Mouse (Mus musculus) intestine, embryonic 15.5 days (tissue): ENCODE data around the gene Kpna2. TPM values are rescaled to one million over a fixed set of nuclear protein-coding genes. Genes with fewer than 3 reads are reported as not detected.
"Not testable (repeated sequence)": the region's sequence is repeated elsewhere in the genome, so short reads cannot be mapped to it uniquely, and the experiment has no call there.

Experiments
- ATAC-seq: fragments of 200-750 bp; cut with Nextera tagmentation; 2 replicates; pipeline ENCODE4 v1.8.0; 2017; ENCODE audit warnings: moderate TSS enrichment, moderate library complexity
- H3K27ac ChIP-seq: fragments of 300-500 bp; sonication (generic); 2 replicates; pipeline ENCODE4 v1.5.1; 2015; ENCODE audit warnings: mild to moderate bottlenecking, inconsistent platforms
- H3K27me3 ChIP-seq: fragments of 300-500 bp; sonication (generic); replicated peaks from 2 replicates; pipeline ENCODE4 v1.6.1; 2015; ENCODE audit warnings: inconsistent platforms
- H3K36me3 ChIP-seq: fragments of 300-500 bp; sonication (generic); 2 replicates; pipeline ENCODE4 v1.6.1; 2015; ENCODE audit warnings: inconsistent platforms
- H3K4me1 ChIP-seq: fragments of 300-500 bp; sonication (generic); replicated peaks from 2 replicates; pipeline ENCODE4 v1.6.1; 2015; ENCODE audit warnings: inconsistent platforms
- H3K4me2 ChIP-seq: fragments of 300-500 bp; sonication (generic); replicated peaks from 2 replicates; pipeline ENCODE4 v1.6.1; 2015; ENCODE audit warnings: mild to moderate bottlenecking, inconsistent platforms
- H3K4me3 ChIP-seq: fragments of 300-500 bp; sonication (generic); replicated peaks from 2 replicates; pipeline ENCODE4 v1.5.1; 2015; ENCODE audit warnings: inconsistent platforms
- H3K9ac ChIP-seq: fragments of 300-500 bp; sonication (generic); 2 replicates; pipeline ENCODE4 v1.6.1; 2015; ENCODE audit warnings: inconsistent platforms
- H3K9me3 ChIP-seq: fragments of 300-500 bp; sonication (generic); 2 replicates; pipeline ENCODE4 v1.6.1; 2016; ENCODE audit warnings: inconsistent platforms
- WGBS: fragments of 180-500 bp; shearing (Covaris S2); methylation state at CpG from one replicate; pipeline ENCODE4 v1.1.7; 2015; 5-methylcytosine and 5-hydroxymethylcytosine counted together
- polyA plus RNA-seq: library from polyadenylated mRNA; unstranded; fragments of >200 nt; fragmentation: Nextera tagmentation; extraction: Ambion mirVana; gene quantifications from 2 replicates; pipeline ENCODE4 v1.2.1, GENCODE M21; 2015

Gene Kpna2
- polyA plus RNA-seq, 1 experiment from 2014 or later: 384 TPM

GRCm38 (mm10) chr11:107027431-107028274 is 28.3 kb upstream of the Kpna2 start:
- Histone ChIP-seq H3K9ac (peak overlapping the region; percentile 63), H3K27me3 (no peaks in the 10 kb centered on the region), H3K36me3 (no peaks in the 10 kb centered on the region), H3K27ac (peak overlapping the region; percentile 85), H3K9me3 (no peaks in the 10 kb centered on the region), H3K4me2 (peak overlapping the region; percentile 95), H3K4me3 (peak overlapping the region; percentile 68), H3K4me1 (peaks cover 21% of the 10 kb centered on the region)
- ATAC-seq: peak; percentile 92
- WGBS: under 1% methylated on average over 101 of the region's 107 CpGs

DNA sequence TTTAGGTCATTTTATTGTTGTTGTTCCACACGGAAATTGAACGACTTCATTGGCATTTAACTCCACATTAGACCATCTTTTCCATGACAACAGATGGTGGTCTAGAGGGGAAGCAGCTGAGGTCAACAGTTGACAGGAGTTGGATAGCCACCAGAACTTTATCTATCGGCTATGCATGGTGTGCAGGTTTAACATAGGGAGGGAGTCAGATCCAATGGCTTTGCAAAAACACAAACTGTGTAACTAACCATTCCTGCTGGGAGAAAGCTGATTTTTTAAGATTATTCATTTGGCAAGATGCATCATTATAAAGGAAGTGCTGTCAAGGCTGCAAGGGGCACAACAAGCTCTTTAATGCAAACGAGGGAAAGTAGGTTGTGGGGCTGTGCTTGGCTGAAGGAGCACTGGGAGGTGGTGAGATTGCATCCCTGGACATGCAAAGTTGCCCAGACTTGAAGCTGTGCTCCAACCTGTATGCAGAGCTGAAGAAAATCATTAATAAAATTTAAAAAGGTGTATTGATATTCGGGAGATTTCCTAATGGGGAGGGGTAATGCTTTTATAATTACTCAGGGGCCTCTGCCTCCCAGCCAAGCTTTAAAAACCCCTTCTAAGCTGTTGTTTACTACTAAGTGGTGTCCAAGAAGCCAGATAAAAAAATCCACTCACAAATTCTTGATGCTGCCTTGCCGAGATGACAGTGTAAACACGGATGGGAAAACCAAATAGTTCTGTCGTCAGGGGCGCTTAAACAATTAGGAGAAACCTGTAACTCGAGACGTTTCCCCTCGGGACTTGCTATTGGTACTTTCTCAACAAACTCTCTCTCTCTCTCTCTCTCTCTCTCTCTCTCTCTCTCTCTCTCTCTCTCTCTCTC is 27.5 kb upstream of the Kpna2 start:
- H3K4me2 ChIP-seq: peak overlapping the region; percentile 95
- WGBS: 8% methylated on average over 12 of the region's 12 CpGs
- no peak for ATAC-seq
- no peaks in the 10 kb centered on the region for H3K27me3 ChIP-seq
- no peaks in the 10 kb centered on the region for H3K36me3 ChIP-seq
- peak overlapping the region; percentile 68 for H3K4me3 ChIP-seq
- H3K4me1 ChIP-seq: peaks cover 21% of the 10 kb centered on the region
- no peak overlapping the region for H3K9ac ChIP-seq
- H3K9me3 ChIP-seq: no peaks in the 10 kb centered on the region
- H3K27ac ChIP-seq: no peak overlapping the region

DNA sequence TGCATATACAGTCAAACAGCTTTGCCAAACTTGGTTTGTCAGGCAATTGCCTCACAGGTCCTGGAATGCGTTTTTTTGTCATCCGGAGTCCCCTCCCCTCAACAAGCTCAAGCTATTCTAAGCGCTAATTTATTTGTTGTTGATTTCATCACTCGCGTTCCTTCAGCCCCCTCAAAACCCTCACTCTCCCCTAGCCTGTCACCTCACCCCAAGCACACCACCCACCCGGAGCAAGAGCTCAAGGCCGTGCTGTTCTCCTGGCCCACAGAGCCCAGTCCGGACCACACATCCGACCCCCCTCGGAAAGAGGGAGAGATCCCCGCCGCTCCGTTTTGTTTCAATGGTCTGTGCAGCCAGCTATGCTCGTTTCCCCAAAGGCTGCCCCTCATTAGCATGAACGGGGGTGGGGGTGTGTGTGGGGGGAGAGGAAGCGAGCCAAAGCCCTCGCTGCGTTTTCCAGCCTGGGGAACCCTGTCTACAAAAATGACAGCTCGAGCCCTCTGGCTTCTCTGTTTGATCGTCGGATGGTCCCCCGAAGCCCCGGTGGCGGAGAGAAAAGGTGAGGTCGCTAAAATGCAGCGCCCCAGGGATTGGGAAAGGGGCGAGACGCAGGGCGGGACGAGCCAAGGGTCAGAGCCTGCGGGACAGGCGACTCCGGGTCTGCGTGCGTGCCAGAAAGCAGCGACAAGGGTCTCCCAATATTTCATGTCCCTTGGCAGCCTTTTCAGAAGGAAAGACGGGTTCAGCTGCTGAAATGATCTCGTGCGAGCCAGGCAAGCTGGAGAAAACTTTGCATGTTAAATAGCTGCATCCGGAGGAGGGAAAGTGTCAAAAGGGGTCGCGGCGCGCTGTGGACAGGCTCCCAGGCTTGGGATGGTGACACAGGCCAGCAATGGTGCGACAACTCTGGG is 26.3 kb upstream of the Kpna2 start, which contains the start of gene 1810010H24Rik:
Gene 1810010H24Rik, plus strand, starts transcription at position 271 of the 911 bp plus-strand sequence.
- 1% methylated on average over 44 of the region's 45 CpGs for WGBS
- peaks cover 21% of the 10 kb centered on the region for H3K4me1 ChIP-seq
- no peaks in the 10 kb centered on the region for H3K27me3 ChIP-seq
- H3K36me3 ChIP-seq: no peaks in the 10 kb centered on the region
- no peak within 1 kb of the TSS; the same call in 1 of the 2 replicates for H3K27ac ChIP-seq
- peak within 1 kb of the TSS; percentile 49 for H3K4me3 ChIP-seq
- H3K9ac ChIP-seq: peak within 1 kb of the TSS; percentile 62
- peak within 1 kb of the TSS; percentile 95 for H3K4me2 ChIP-seq
- no peaks in the 10 kb centered on the region for H3K9me3 ChIP-seq
- ATAC-seq: no peak

GRCm38 (mm10) chr11:107024406-107024805 is 25.1 kb upstream of the Kpna2 start:
- Histone ChIP-seq H3K4me3 (no peak overlapping the region), H3K36me3 (no peaks in the 10 kb centered on the region), H3K4me1 (peaks cover 21% of the 10 kb centered on the region), H3K27me3 (no peaks in the 10 kb centered on the region), H3K4me2 (0 out of 2 replicates have a peak overlapping the region, but pooled peaks have one; percentile 95), H3K9ac (no peak overlapping the region), H3K9me3 (no peaks in the 10 kb centered on the region), H3K27ac (no peak overlapping the region)
- 47% methylated on average over 4 of the region's 4 CpGs for WGBS
- no peak for ATAC-seq

GRCm38 (mm10) chr11:107022050-107022683 is 22.8 kb upstream of the Kpna2 start:
- H3K4me1 ChIP-seq: peaks cover 17% of the 10 kb centered on the region; the same call in 1 of the 2 replicates
- no peaks in the 10 kb centered on the region for H3K27me3 ChIP-seq
- H3K9me3 ChIP-seq: no peaks in the 10 kb centered on the region
- peak overlapping the region; percentile 41; the same call in 1 of the 2 replicates for H3K27ac ChIP-seq
- no peaks in the 10 kb centered on the region for H3K36me3 ChIP-seq
- H3K4me2 ChIP-seq: no peak overlapping the region; the same call in 1 of the 2 replicates
- no peak overlapping the region for H3K9ac ChIP-seq
- 64% methylated on average over 13 of the region's 13 CpGs for WGBS
- no peak overlapping the region for H3K4me3 ChIP-seq
- peak; percentile 40; the same call in 1 of the 2 replicates for ATAC-seq

- H3K27ac ChIP-seq, H3K4me3 ChIP-seq, H3K4me2 ChIP-seq, H3K9ac ChIP-seq, H3K9me3 ChIP-seq, H3K4me1 ChIP-seq, H3K36me3 ChIP-seq, ATAC-seq, H3K27me3 ChIP-seq: not testable (repeated sequence)
- 92% methylated on average over 5 of the region's 5 CpGs for WGBS
Observed at GRCm38 (mm10) chr11:107019722-107020121, 20.4 kb upstream of the Kpna2 start.

DNA sequence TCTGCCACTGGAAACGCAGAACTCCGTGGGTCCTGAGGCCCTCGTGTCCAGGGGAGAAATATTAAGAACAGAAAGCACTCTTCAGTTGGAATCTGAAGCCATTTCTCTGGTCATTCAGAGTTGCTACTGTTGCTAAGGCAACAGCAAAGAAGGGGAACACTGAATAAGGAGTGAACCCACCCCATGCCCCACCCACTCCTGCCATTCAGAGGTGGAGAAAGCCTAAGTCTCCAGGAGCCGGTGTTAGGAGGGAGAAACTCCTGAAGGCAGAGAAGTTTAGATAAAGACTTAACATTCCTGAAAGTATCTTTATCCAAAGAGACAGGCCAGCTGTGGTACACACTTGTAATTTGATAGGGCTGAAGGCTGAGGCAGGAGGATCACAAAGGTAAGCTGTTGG is 20.0 kb upstream of the Kpna2 start:
- no peaks in the 10 kb centered on the region for H3K27me3 ChIP-seq
- H3K27ac ChIP-seq: no peak overlapping the region
- 66% methylated on average over 4 of the region's 4 CpGs for WGBS
- no peak for ATAC-seq
- H3K36me3 ChIP-seq: no peaks in the 10 kb centered on the region
- peaks cover 5% of the 10 kb centered on the region; the same call in 1 of the 2 replicates for H3K4me1 ChIP-seq
- H3K4me2 ChIP-seq: no peak overlapping the region
- no peak overlapping the region for H3K4me3 ChIP-seq
- H3K9me3 ChIP-seq: no peaks in the 10 kb centered on the region
- H3K9ac ChIP-seq: no peak overlapping the region

GRCm38 (mm10) chr11:107018606-107019005 is 19.3 kb upstream of the Kpna2 start:
- Histone ChIP-seq H3K9me3 (no peaks in the 10 kb centered on the region), H3K4me3 (no peak overlapping the region), H3K27me3 (no peaks in the 10 kb centered on the region), H3K4me1 (peaks cover 5% of the 10 kb centered on the region; the same call in 1 of the 2 replicates), H3K9ac (no peak overlapping the region), H3K4me2 (no peak overlapping the region), H3K27ac (no peak overlapping the region), H3K36me3 (no peaks in the 10 kb centered on the region)
- 32% methylated on average over 8 of the region's 8 CpGs for WGBS
- ATAC-seq: no peak

DNA sequence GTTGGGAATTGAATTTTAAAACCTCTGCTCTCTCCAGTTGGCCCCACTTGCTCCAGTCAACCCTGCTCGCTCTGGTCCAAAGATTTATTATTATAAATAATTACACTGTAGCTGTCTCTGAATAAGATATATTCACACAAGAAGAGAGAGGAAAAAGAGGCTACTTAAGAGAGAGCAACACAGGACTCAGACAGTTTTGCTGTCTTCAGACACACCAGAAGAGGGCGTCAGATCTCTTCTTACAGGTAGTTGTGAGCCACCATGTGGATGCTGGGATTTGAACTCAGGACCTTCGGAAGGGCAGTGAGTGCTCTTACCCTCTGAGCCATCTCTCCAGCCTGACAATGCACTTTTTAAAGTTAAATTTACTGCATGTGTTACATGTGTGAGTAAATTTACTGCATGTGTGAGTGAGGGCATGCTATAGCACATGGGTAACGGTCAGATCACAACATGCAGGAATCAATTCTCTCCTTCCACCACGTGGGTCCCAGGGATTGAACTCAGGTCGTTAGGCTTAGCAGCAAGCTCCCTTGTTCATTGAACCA is 18.1 kb upstream of the Kpna2 start:
- H3K4me1 ChIP-seq: peaks cover 5% of the 10 kb centered on the region; the same call in 1 of the 2 replicates
- no peaks in the 10 kb centered on the region for H3K27me3 ChIP-seq
- ATAC-seq: no peak
- no peaks in the 10 kb centered on the region for H3K9me3 ChIP-seq
- no peaks in the 10 kb centered on the region for H3K36me3 ChIP-seq
- 56% methylated on average over 6 of the region's 6 CpGs for WGBS
- H3K27ac ChIP-seq: no peak overlapping the region
- H3K4me3 ChIP-seq: no peak overlapping the region
- no peak overlapping the region for H3K9ac ChIP-seq
- no peak overlapping the region for H3K4me2 ChIP-seq

DNA sequence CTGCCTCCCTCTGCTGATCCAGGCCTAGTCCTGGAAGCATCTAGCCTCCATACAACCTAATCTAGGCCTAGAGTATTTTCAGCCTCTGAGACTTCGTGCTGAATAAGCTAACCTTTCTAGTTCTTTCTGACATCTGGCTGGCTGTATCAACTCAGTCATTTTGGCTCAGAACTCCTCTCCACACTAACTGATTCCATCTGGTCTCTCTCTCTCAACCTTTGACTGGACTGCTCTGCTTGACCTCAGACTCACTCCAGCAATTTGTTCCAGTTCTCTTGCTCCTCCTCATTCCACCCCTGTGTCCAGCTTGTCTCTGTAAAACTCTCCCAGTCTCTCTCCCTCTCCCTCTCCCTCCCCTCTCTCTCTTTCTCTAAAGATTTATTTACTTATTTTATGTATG is 17.6 kb upstream of the Kpna2 start:
- Histone ChIP-seq H3K27ac (no peak overlapping the region), H3K27me3 (no peaks in the 10 kb centered on the region), H3K4me1 (peaks cover 5% of the 10 kb centered on the region; the same call in 1 of the 2 replicates), H3K9ac (no peak overlapping the region), H3K4me3 (no peak overlapping the region), H3K36me3 (no peaks in the 10 kb centered on the region), H3K4me2 (no peak overlapping the region), H3K9me3 (no peaks in the 10 kb centered on the region)
- no peak for ATAC-seq
- WGBS: 45% methylated on average over 1 of the region's 1 CpGs
